21 mouse cellular contexts compared by ENCODE assay signal in genomic region chr2:144895254-144895653, GRCm38 (mm10).
DNase-seq lines count a peak whose midpoint lies in the region; ATAC-seq and TF ChIP-seq lines count a peak whose summit lies in the region.
"Had no signal": no experiment of that assay in that cellular context is flagged by ENCODE, and none has a peak within 500 bp of the region (broad histone marks: within the 10 kb centered on the region; RNA-seq: fewer than 3 reads in every experiment).

No protein-coding gene starts in this region.

- H3K27me3 ChIP-seq in lung, postnatal 0 days (replicated peaks; ENCODE audit: insufficient read depth, low read length), result no peaks in the 10 kb centered on the region
- no peaks in the 10 kb centered on the region for H3K27me3 ChIP-seq in hindbrain, embryonic 10.5 days (ENCODE audit: insufficient read depth, poor library complexity, severe bottlenecking)
- H3K27me3 ChIP-seq: embryonic facial prominence, embryonic 15.5 days; hindbrain, embryonic 15.5 days had no signal

- no peak for TF ChIP-seq EP300 in lung, postnatal 0 days (IDR thresholded peaks at IDR 0.05)

- H3K4me3 ChIP-seq in lung, postnatal 0 days (ENCODE audit: low read depth, low read length), result no peak overlapping the region
- no peak overlapping the region for H3K4me3 ChIP-seq in hindbrain, embryonic 10.5 days
- H3K4me3 ChIP-seq: embryonic facial prominence, embryonic 15.5 days; erythroblast, embryonic 14.5 days; forebrain, embryonic 10.5 days; gastrocnemius, adult 2 months; hindbrain, embryonic 15.5 days had no signal

- no peaks in the 10 kb centered on the region for H3K36me3 ChIP-seq in lung, postnatal 0 days (ENCODE audit: insufficient read depth, low read length)
- no peaks in the 10 kb centered on the region for H3K36me3 ChIP-seq in hindbrain, embryonic 10.5 days
- H3K36me3 ChIP-seq: embryonic facial prominence, embryonic 15.5 days; forebrain, embryonic 10.5 days; hindbrain, embryonic 15.5 days had no signal

- no peaks in the 10 kb centered on the region for H3K4me1 ChIP-seq in lung, postnatal 0 days (ENCODE audit: insufficient read depth, low read depth, low read length)
- H3K4me1 ChIP-seq in hindbrain, embryonic 10.5 days (replicated peaks), result no peaks in the 10 kb centered on the region
- H3K4me1 ChIP-seq: embryonic facial prominence, embryonic 15.5 days; forebrain, embryonic 10.5 days; hindbrain, embryonic 15.5 days had no signal

- no peaks in the 10 kb centered on the region for H3K9me3 ChIP-seq in lung, postnatal 0 days (ENCODE audit: low read length)
- no peaks in the 10 kb centered on the region for H3K9me3 ChIP-seq in hindbrain, embryonic 10.5 days
- H3K9me3 ChIP-seq: embryonic facial prominence, embryonic 15.5 days; forebrain, embryonic 10.5 days; hindbrain, embryonic 15.5 days had no signal

- H3K9ac ChIP-seq in lung, postnatal 0 days (replicated peaks; ENCODE audit: low read depth), result no peak overlapping the region
- H3K9ac ChIP-seq: embryonic facial prominence, embryonic 15.5 days; hindbrain, embryonic 15.5 days had no signal

- H3K27ac ChIP-seq in lung, postnatal 0 days (ENCODE audit: low read length), result no peak overlapping the region
- H3K27ac ChIP-seq in hindbrain, embryonic 10.5 days, result no peak overlapping the region
- H3K27ac ChIP-seq: embryonic facial prominence, embryonic 15.5 days; forebrain, embryonic 10.5 days; gastrocnemius, adult 2 months; hindbrain, embryonic 15.5 days had no signal

- 57% methylated on average over 4 of the region's 4 CpGs for WGBS in lung, postnatal 0 days
- 78% methylated on average over 4 of the region's 4 CpGs for WGBS in hindbrain, embryonic 10.5 days

- TF ChIP-seq CTCF in lung, postnatal 0 days (IDR thresholded peaks at IDR 0.05), result no peak

- no peak overlapping the region for H3K4me2 ChIP-seq in lung, postnatal 0 days (replicated peaks; ENCODE audit: low read depth, low read length)
- H3K4me2 ChIP-seq: embryonic facial prominence, embryonic 15.5 days; hindbrain, embryonic 15.5 days had no signal

- peak; percentile 8 to 22 for DNase-seq in kidney, postnatal 4 days
- DNase-seq in kidney, postnatal 10 days, result no peak
- DNase-seq in lung, postnatal 0 days (ENCODE audit: low spot score), result peak; percentile 30
- no peak for DNase-seq in lung, postnatal 14 days
- DNase-seq in NIH3T3 (ENCODE audit: low read depth), result peak; percentile 5
- DNase-seq in lung, postnatal 36 days, result peak; percentile 1
- DNase-seq in hindbrain, embryonic 10.5 days (ENCODE audit: low spot score), result no peak
- DNase-seq: adrenal gland, adult 8-10 months; adrenal gland, postnatal 36 days; cerebellum, adult 2 months; cerebellum, postnatal 10 days; embryo, embryonic 11 days; gastrocnemius, adult 2 months; gastrocnemius, postnatal 25 days had no signal

- peak; percentile 41; the same call in 1 of the 2 replicates for ATAC-seq in lung, postnatal 0 days
- ATAC-seq: activated CD4-positive, CD25-positive, alpha-beta regulatory T cell, adult 4 months; forebrain, embryonic 14.5 days; Patski had no signal

Comparison
In these comparisons a context has a peak if more than half of its experiments do, and no peak if none do; other contexts are left out.
1. DNase-seq: peak in kidney, postnatal 4 days (2 of 2), lung, postnatal 0 days (single experiment), NIH3T3 (single experiment) and lung, postnatal 36 days (single experiment); none in kidney, postnatal 10 days (single experiment), lung, postnatal 14 days (single experiment) and hindbrain, embryonic 10.5 days (single experiment).